Mouse (Mus musculus): ENCODE results near the gene Sde2. TPM values are rescaled to one million over a fixed set of nuclear protein-coding genes. Genes with fewer than 3 reads are reported as not detected.

The Sde2 gene
- polyA plus RNA-seq (2016; fragmentation: Nextera tagmentation; extraction: Ambion mirVana): 37.6 and 40.5 TPM in 2 replicates

GRCm38 (mm10) chr1:180850316-180851270, at the start of gene Sde2:
TSS of gene Sde2 (plus strand) at chr1:180851127.
- peaks cover 3% of the 10 kb centered on the region; the same call in 1 of the 2 replicates for H3K36me3 ChIP-seq
- peak within 1 kb of the TSS; percentile 74 for H3K4me3 ChIP-seq
- peak; percentile 96 for ATAC-seq (ENCODE audit: low FRiP score, low read depth)
- peak within 1 kb of the TSS; percentile 92 for H3K27ac ChIP-seq
- under 1% methylated on average over 77 of the region's 77 CpGs for WGBS
- H3K9me3 ChIP-seq: no peaks in the 10 kb centered on the region
- H3K9ac ChIP-seq: peak within 1 kb of the TSS; percentile 63
- peak within 1 kb of the TSS; percentile 79 for H3K4me2 ChIP-seq (replicated peaks)
- peaks cover 33% of the 10 kb centered on the region for H3K4me1 ChIP-seq
- H3K27me3 ChIP-seq (replicated peaks): no peaks in the 10 kb centered on the region

DNA sequence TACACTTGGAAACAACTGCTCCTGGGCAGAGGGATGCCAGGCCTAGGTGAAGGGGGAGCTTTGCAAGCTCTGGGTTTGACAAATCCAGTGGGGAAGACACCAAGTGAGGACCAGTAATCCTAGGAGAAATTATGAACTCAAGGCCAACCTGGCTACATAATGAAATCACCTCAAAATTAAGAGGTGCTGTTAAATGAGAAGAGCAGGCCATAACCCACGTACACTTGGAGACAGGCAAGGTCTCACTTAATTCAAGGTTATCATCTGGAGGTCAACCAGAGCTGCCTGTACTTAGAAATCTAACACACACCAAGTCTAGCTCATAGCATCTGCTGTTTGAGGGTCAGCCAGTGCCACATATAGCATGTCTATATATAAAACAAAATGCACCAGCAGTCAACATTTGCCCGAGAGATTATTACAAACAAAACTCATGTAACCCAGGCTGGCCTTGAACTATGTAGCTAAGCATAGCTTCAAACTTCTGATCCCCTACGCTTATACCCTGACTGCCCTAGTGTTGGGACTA, 49.4 kb upstream of the Sde2 start:
- Histone ChIP-seq H3K9ac (no peak overlapping the region), H3K4me1 (no peaks in the 10 kb centered on the region), H3K36me3 (peaks cover 64% of the 10 kb centered on the region), H3K27ac (no peak overlapping the region), H3K9me3 (no peaks in the 10 kb centered on the region), H3K4me3 (no peak overlapping the region), H3K27me3 (replicated peaks) (no peaks in the 10 kb centered on the region), H3K4me2 (replicated peaks) (no peak overlapping the region)
- 85% methylated on average over 3 of the region's 3 CpGs for WGBS
- no peak for ATAC-seq (ENCODE audit: low FRiP score, low read depth)

GRCm38 (mm10) chr1:180803881-180804280, 47.0 kb upstream of the Sde2 start:
- Histone ChIP-seq H3K9ac (no peak overlapping the region), H3K4me2 (replicated peaks) (no peak overlapping the region), H3K27ac (no peak overlapping the region), H3K4me3 (no peak overlapping the region), H3K9me3 (no peaks in the 10 kb centered on the region), H3K36me3 (peaks cover 83% of the 10 kb centered on the region), H3K27me3 (replicated peaks) (no peaks in the 10 kb centered on the region), H3K4me1 (peaks cover 5% of the 10 kb centered on the region; the same call in 1 of the 2 replicates)
- ATAC-seq (ENCODE audit: low FRiP score, low read depth): no peak
- 93% methylated on average over 6 of the region's 6 CpGs for whole genome bisulfite sequencing

DNA sequence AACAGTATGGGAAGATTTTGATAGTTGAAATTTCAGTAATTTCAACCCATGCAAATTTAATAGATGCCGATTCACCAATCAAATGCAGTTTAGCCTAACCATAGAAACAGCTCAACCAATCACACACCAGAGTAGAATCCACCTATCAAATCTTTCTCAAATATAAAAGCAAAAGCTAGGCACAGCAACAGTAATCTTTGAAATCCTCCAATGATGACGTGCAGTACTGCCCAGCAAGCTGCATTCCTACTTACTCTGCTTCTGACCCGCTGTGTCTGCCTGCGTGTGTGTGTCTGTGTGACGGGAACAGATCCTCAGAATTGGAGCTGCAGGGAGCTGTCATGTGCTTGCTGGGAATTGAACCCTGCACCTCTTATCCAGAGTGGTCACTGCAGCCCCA, 42.1 kb upstream of the Sde2 start:
- Histone ChIP-seq H3K4me2 (replicated peaks) (no peak overlapping the region), H3K27ac (no peak overlapping the region), H3K27me3 (replicated peaks) (no peaks in the 10 kb centered on the region), H3K9me3 (no peaks in the 10 kb centered on the region), H3K36me3 (peaks cover 65% of the 10 kb centered on the region), H3K4me1 (peaks cover 24% of the 10 kb centered on the region), H3K4me3 (no peak overlapping the region), H3K9ac (no peak overlapping the region)
- WGBS: 87% methylated on average over 5 of the region's 5 CpGs
- ATAC-seq (ENCODE audit: low FRiP score, low read depth): no peak

DNA sequence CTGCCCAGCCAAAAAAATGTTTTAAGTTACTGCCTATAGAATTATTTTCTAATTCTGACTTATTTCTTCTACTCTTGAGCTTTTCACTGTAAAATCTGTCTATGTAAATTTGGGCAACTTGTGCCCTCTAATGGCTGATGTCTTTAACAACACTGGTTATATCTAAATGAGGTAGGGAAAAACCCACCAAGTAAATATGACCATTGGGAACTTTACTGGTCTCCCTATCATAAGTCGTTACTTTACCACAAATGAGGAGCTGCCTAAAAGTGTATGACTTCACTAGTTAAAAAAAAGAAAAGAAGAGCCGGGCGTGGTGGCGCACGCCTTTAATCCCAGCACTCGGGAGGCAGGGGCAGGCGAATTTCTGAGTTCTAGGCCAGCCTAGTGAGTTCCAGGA, 40.0 kb upstream of the Sde2 start:
- peaks cover 36% of the 10 kb centered on the region for H3K4me1 ChIP-seq
- H3K4me2 ChIP-seq (replicated peaks): peak overlapping the region; percentile 61
- peak overlapping the region; percentile 25 for H3K4me3 ChIP-seq
- H3K27me3 ChIP-seq (replicated peaks): no peaks in the 10 kb centered on the region
- H3K27ac ChIP-seq: no peak overlapping the region
- no peak overlapping the region for H3K9ac ChIP-seq
- no peaks in the 10 kb centered on the region for H3K9me3 ChIP-seq
- peaks cover 44% of the 10 kb centered on the region for H3K36me3 ChIP-seq
- no peak for ATAC-seq (ENCODE audit: low FRiP score, low read depth)
- WGBS: 85% methylated on average over 7 of the region's 7 CpGs

DNA sequence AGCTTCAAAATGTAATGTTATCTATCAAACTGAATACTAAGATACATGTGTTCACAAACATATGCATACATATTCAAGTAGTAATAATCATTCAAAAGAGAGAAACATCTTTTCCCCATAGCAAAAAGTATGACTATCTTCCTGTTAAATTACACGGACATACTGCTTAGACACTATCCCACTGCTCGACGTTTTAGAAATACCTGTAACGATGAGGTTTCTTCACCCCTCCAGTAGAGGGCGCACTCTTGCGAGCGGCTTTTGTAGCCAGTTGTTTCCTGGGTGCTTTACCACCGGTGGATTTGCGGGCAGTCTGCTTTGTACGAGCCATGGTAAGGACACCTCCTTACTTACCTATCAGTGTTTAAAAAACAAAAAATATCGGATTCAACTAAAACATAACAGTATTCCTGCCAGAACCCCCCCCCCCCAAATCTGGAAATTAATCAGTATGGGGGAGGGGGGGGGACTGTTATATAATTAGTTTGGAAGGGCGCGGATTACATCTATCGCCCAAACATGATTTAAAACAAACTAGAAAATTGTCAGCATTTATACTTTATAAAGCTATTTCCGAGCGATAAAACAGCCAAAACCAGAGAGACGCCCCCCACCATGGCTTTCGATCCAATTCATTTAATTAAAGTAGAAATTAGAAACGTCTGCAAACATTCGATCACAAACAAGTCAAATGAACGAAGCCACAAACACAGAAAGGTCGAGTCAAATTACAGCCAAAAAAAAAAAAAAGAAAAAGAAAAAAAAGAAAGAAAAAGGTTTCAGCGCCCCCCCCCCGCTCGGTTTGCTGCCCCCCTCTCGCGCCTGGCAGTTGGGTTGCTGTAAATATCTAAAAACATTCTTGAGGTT, 39.1 kb upstream of the Sde2 start:
- peak overlapping the region; percentile 61 for H3K4me2 ChIP-seq (replicated peaks)
- H3K36me3 ChIP-seq: peaks cover 35% of the 10 kb centered on the region
- H3K4me1 ChIP-seq: peaks cover 38% of the 10 kb centered on the region
- WGBS: 6% methylated on average over 27 of the region's 27 CpGs
- H3K27me3 ChIP-seq (replicated peaks): no peaks in the 10 kb centered on the region
- no peaks in the 10 kb centered on the region for H3K9me3 ChIP-seq
- H3K27ac ChIP-seq: peak overlapping the region; percentile 99
- peak overlapping the region; percentile 99 for H3K9ac ChIP-seq
- H3K4me3 ChIP-seq: peak overlapping the region; percentile 91
- ATAC-seq (ENCODE audit: low FRiP score, low read depth): no peak

DNA sequence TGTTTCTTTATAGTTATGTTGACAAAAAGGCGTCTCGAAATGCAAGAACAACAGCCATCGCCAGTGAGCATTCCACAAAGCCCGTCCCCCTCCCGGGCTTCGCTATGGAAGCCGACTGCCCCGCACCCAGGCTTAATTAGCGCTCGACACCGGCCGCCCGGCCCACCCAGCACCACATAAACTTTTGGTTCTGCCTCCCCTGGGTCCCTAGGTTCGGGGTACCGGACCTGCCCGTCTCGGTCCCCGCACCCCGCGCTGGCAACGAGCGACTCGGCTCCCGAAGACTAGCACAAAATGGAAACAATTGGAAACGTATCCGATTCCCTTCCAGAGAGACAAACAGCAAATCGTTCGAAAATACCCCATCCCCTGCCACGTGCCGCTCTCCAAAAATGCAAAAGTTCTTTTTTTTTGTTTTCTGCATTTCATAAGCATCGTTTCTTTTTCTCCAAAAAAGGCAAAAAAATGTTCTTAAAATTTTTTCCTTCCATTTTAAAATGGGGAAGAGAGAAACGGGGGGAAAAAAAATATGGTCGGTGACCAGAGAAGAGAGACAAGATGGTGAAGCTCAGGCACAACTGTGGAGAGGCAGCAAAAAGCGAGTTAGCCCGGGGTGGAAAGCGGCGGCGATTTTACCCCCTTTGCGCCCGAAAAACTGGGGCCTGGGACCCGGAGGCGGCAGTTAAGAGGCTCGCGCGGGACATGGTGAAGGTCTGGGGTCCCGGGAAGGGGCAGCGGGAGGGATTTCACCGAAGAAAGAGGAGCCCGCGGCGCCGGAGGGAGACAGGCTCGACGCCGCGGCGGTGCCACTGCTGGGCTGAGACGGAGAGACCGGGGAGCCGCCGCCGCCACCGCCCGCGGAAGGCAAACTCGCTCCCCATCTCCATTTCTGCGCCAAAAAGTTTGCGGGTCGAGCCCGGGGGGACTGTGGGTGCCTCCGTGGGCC, 38.2 kb upstream of the Sde2 start:
- Histone ChIP-seq H3K4me2 (replicated peaks) (peak overlapping the region; percentile 61), H3K27ac (peak overlapping the region; percentile 99), H3K9me3 (no peaks in the 10 kb centered on the region), H3K9ac (peak overlapping the region; percentile 99), H3K27me3 (replicated peaks) (no peaks in the 10 kb centered on the region), H3K4me1 (peaks cover 38% of the 10 kb centered on the region), H3K4me3 (peak overlapping the region; percentile 91), H3K36me3 (peaks cover 26% of the 10 kb centered on the region)
- ATAC-seq (ENCODE audit: low FRiP score, low read depth): peak; percentile 19
- WGBS: under 1% methylated on average over 71 of the region's 71 CpGs

GRCm38 (mm10) chr1:180813409-180813884, 37.5 kb upstream of the Sde2 start:
- ATAC-seq (ENCODE audit: low FRiP score, low read depth): peak; percentile 97
- Histone ChIP-seq H3K27me3 (replicated peaks) (no peaks in the 10 kb centered on the region), H3K9me3 (no peaks in the 10 kb centered on the region), H3K9ac (peak overlapping the region; percentile 99), H3K4me2 (replicated peaks) (peak overlapping the region; percentile 77), H3K36me3 (peaks cover 21% of the 10 kb centered on the region), H3K4me3 (peak overlapping the region; percentile 91), H3K4me1 (peaks cover 35% of the 10 kb centered on the region), H3K27ac (peak overlapping the region; percentile 99)
- WGBS: 1% methylated on average over 59 of the region's 65 CpGs

GRCm38 (mm10) chr1:180813885-180814740, 36.8 kb upstream of the Sde2 start, which contains the start of gene H3f3a:
TSS of gene H3f3a (minus strand) at chr1:180813943.
- ATAC-seq (ENCODE audit: low FRiP score, low read depth): peak; percentile 74
- Histone ChIP-seq H3K27ac (peak within 1 kb of the TSS; percentile 99), H3K9me3 (no peaks in the 10 kb centered on the region), H3K4me1 (peaks cover 31% of the 10 kb centered on the region), H3K36me3 (peaks cover 16% of the 10 kb centered on the region), H3K4me3 (peak within 1 kb of the TSS; percentile 91), H3K9ac (peak within 1 kb of the TSS; percentile 99), H3K27me3 (replicated peaks) (no peaks in the 10 kb centered on the region), H3K4me2 (replicated peaks) (peak within 1 kb of the TSS; percentile 77)
- WGBS: 2% methylated on average over 65 of the region's 69 CpGs

- Histone ChIP-seq H3K9ac (peak overlapping the region; percentile 1; the same call in 1 of the 2 replicates), H3K27ac (no peak overlapping the region), H3K4me3 (no peak overlapping the region)
Measured at GRCm38 (mm10) chr1:180815371-180816024, 35.4 kb upstream of the Sde2 start.

More at GRCm38 (mm10) chr1:180815371-180816024, 35.4 kb upstream of the Sde2 start:
- ATAC-seq (ENCODE audit: low FRiP score, low read depth): no peak
- WGBS: 45% methylated on average over 12 of the region's 12 CpGs
- Histone ChIP-seq H3K4me1 (peaks cover 21% of the 10 kb centered on the region), H3K36me3 (peaks cover 5% of the 10 kb centered on the region; the same call in 1 of the 2 replicates), H3K4me2 (replicated peaks) (peak overlapping the region; percentile 77; the same call in 1 of the 2 replicates), H3K27me3 (replicated peaks) (no peaks in the 10 kb centered on the region), H3K9me3 (no peaks in the 10 kb centered on the region)
